Mouse (Mus musculus): ENCODE measurements at regions not wholly inside any gene's neighbourhood (a gene's known extent, or its start where the extent isn't known, plus 50 kb on each side); places are given as distances from the start of the nearest gene placed in this dataset.

GRCm38 (mm10) chr5:9829750-9830149 is 104.8 kb upstream of the Grm3 start:
- Histone ChIP-seq H3K36me3 (ENCODE audit: insufficient read depth, low read length) (no peaks in the 10 kb centered on the region), H3K9me3 (ENCODE audit: low read length) (no peaks in the 10 kb centered on the region), H3K4me3 (replicated peaks; ENCODE audit: low read length) (no peak overlapping the region), H3K4me1 (replicated peaks; ENCODE audit: low read depth, low read length) (no peaks in the 10 kb centered on the region), H3K27me3 (ENCODE audit: insufficient read depth, low read length) (no peaks in the 10 kb centered on the region)
- TF ChIP-seq CTCF (conservative IDR thresholded peaks at IDR 0.05; ENCODE audit: low read length) (no peak), POU5F1 (IDR thresholded peaks at IDR 0.05; ENCODE audit: borderline replicate concordance, low read length) (no peak), NANOG (IDR thresholded peaks at IDR 0.05; ENCODE audit: borderline replicate concordance, low read length) (no peak)

- TF ChIP-seq NANOG (IDR thresholded peaks at IDR 0.05; ENCODE audit: borderline replicate concordance, low read length), result no peak
- no peak for TF ChIP-seq CTCF (conservative IDR thresholded peaks at IDR 0.05; ENCODE audit: low read length)
- no peak for TF ChIP-seq POU5F1 (IDR thresholded peaks at IDR 0.05; ENCODE audit: borderline replicate concordance, low read length)
- no peaks in the 10 kb centered on the region for H3K27me3 ChIP-seq (ENCODE audit: insufficient read depth, low read length)
- H3K36me3 ChIP-seq (ENCODE audit: insufficient read depth, low read length), result no peaks in the 10 kb centered on the region
- 0 out of 2 replicates have a peak, but pooled peaks cover 3% of the 10 kb centered on the region for H3K4me1 ChIP-seq (replicated peaks; ENCODE audit: low read depth, low read length)
- peaks cover 5% of the 10 kb centered on the region for H3K9me3 ChIP-seq (ENCODE audit: low read length)
- H3K4me3 ChIP-seq (replicated peaks; ENCODE audit: low read length), result no peak overlapping the region
Measured at GRCm38 (mm10) chr5:9801707-9802106, 76.7 kb upstream of the Grm3 start.

GRCm38 (mm10) chr5:9781107-9781506 is 56.1 kb upstream of the Grm3 start:
- no peaks in the 10 kb centered on the region for H3K27me3 ChIP-seq (ENCODE audit: insufficient read depth, low read length)
- no peak overlapping the region for H3K4me3 ChIP-seq (replicated peaks; ENCODE audit: low read length)
- no peaks in the 10 kb centered on the region for H3K36me3 ChIP-seq (ENCODE audit: insufficient read depth, low read length)
- TF ChIP-seq POU5F1 (IDR thresholded peaks at IDR 0.05; ENCODE audit: borderline replicate concordance, low read length) (no peak), CTCF (conservative IDR thresholded peaks at IDR 0.05; ENCODE audit: low read length) (no peak), NANOG (IDR thresholded peaks at IDR 0.05; ENCODE audit: borderline replicate concordance, low read length) (no peak)
- H3K4me1 ChIP-seq (replicated peaks; ENCODE audit: low read depth, low read length), result no peaks in the 10 kb centered on the region
- no peaks in the 10 kb centered on the region for H3K9me3 ChIP-seq (ENCODE audit: low read length)

Measured in E14TG2a.4 (cell line).